Mouse (Mus musculus) layer of hippocampus, adult 2 months (tissue): ENCODE data around the gene Mrpl30. TPM values are rescaled to one million over a fixed set of nuclear protein-coding genes. Genes with fewer than 3 reads are reported as not detected.
A peak's percentile ranks its signal among the peaks of the same experiment; 100 is the strongest.

Experiments used
- DNase-seq, 2 experiments: peaks; one replicate each; pipeline ENCODE4 v3.0.0; 2022; ENCODE audit warnings: low spot score in 2 of 2
- H3K27ac ChIP-seq: fragments of 200-600 bp; 2 replicates; pipeline ENCODE4 v1.8.1; 2022
- H3K4me3 ChIP-seq: fragments of 200-600 bp; 2 replicates; pipeline ENCODE4 v1.8.1; 2022; ENCODE audit warnings: mild to moderate bottlenecking
- CTCF ChIP-seq: fragments of 200-600 bp; conservative IDR thresholded peaks from 2 replicates; pipeline ENCODE4 v1.8.1; 2022; ENCODE audit warnings: antibody characterized with exemption, mild to moderate bottlenecking, moderate library complexity
- total RNA-seq, 2 experiments: library from RNA; stranded (reverse); gene quantifications; 2 replicates each; pipeline ENCODE4 v1.2.3; 2021

The Mrpl30 gene
- total RNA-seq, 2 experiments from 2014 or later, result 134 to 142 TPM

DNA sequence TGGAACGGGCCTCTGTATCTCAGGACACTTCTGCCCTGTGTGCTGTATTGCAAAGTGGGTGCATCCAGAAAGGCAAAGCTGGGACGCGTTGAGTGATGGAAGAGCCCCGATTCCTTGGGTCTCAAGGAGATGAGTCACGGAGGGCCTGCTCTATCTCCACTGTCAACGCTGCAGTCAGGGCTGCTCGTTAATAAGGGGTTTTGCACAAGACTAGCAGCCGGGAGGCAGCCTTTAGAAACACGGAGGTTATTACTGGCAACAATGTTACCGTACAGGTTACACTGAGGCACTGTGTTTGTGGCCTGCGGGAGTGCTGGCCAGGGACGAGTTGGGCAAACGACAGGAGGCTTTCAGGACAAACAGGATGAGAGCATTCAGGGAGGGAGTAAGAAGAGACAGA, 27.4 kb downstream of the Mrpl30 start:
- no peak for TF ChIP-seq CTCF
- no peak for DNase-seq
- no peak overlapping the region for H3K4me3 ChIP-seq

DNA sequence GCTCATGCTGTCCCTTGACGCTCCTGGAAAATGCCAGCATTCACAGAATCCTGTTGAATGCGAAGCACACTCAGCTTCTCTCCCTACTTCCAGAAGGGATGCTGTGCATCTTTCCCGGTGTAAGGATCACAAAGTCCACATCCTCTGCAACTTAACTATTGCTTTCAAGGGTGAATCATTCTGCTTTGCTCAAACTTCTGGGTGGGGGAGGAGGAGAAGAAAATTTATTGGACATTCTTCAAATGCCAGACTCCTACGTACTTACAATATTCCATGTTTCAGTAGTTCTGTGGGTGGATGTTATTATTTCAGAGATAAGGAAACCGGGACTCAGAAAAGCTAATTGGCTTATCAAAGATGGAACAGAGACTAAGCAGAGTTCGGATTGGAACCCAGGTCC, 27.8 kb downstream of the Mrpl30 start:
- peak in 1 of 2 experiments; percentile 38 for DNase-seq
- no peak overlapping the region for H3K27ac ChIP-seq
- H3K4me3 ChIP-seq, result no peak overlapping the region
- no peak for TF ChIP-seq CTCF

More for the DNA sequence above, 27.4 kb downstream of the Mrpl30 start:
- no peak overlapping the region for H3K27ac ChIP-seq

DNA sequence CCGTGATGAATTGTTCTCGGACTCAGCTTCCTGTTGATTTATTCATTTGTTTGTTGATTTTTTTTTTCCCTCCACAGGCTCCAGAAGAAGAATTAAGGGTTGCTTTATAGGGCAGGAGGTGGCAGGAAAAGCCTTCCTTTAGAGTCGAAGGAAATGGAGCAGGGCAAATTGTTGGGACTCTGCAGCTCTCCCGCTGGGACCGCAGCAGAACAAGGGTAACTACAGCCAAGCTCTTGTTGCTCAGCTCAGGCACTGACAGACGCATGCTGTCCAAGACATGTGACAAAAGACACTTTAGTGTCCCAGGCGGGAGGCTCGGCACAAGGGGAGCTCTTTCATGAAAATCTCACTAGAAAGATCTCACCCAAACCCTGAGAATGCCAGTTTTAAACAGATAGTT, 32.3 kb downstream of the Mrpl30 start:
- Histone ChIP-seq H3K27ac (peak overlapping the region; percentile 32; the same call in 1 of the 2 replicates), H3K4me3 (peak overlapping the region; percentile 6; the same call in 1 of the 2 replicates)
- DNase-seq, result no peak
- TF ChIP-seq CTCF, result no peak

DNA sequence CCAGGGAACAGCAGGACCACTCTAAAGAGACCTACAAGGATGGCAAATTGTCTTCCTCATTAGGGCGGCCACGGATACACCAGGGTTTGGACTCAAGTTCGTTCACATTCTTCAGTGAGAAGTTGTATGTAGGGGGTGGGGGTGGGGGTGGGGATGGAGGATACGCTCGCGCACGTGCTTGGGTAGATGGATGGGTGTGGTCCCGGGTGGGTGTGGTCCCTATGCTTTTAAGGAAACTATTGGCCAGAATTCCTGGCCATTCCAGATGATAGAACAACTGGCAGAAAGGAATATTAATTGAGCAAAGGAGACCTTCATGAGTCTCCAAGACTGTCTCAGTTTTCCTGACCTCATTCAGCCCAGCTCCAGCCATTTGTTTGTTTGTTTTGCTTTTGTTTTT, 35.7 kb downstream of the Mrpl30 start:
- no peak for DNase-seq
- no peak overlapping the region for H3K27ac ChIP-seq
- TF ChIP-seq CTCF, result no peak
- no peak overlapping the region for H3K4me3 ChIP-seq

DNA sequence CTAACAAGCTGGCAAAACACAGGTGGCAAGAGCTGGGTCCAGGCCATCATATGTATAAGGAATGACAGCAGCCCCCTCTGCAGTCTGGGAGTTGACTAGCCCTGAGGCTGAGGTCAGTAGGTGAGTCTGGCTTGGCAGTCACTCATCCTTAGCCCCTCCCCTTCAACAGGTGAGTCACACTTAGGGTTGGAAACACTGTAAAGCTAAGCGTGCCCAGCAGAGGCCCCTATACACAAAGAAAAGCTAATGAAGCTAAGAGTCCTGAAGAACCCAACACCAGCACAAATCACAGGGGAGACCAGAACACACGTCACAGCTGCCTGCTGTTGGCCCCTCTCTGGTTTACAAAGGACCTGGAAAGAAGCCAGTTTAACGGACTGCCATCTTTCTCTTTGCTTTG, 41.5 kb downstream of the Mrpl30 start:
- Histone ChIP-seq H3K27ac (no peak overlapping the region), H3K4me3 (no peak overlapping the region)
- peak; percentile 50 for TF ChIP-seq CTCF
- no peak for DNase-seq

Other genes with a start within 250 kb of the Mrpl30 start
- 100 to 1,000 TPM; 399 to 415 TPM for gene 2010300C02Rik, start 170.4 kb upstream of the Mrpl30 start, total RNA-seq
- 10 to 100 TPM; 24.8 to 28.6 TPM for gene Tsga10, start 24.0 kb upstream of the Mrpl30 start, total RNA-seq
- gene Lipt1, start 18.7 kb upstream of the Mrpl30 start, total RNA-seq, result 1 to 10 TPM; 6.9 to 7.4 TPM
- gene Mitd1, start 66 bp upstream of the Mrpl30 start, total RNA-seq, result 10 to 100 TPM; 11.0 to 12.2 TPM
- gene Lyg2, start 26.0 kb downstream of the Mrpl30 start, total RNA-seq, result not detected
- not detected for gene Lyg1, start 67.3 kb downstream of the Mrpl30 start, total RNA-seq
- gene Txndc9, start 107.4 kb downstream of the Mrpl30 start, total RNA-seq, result 10 to 100 TPM; 56.9 to 60.4 TPM
- 10 to 100 TPM; 37.7 to 38.5 TPM for gene Eif5b, start 107.5 kb downstream of the Mrpl30 start, total RNA-seq
- gene Rev1, start 239.3 kb downstream of the Mrpl30 start, total RNA-seq, result 10 to 100 TPM; 41.1 to 43.5 TPM